Mouse (Mus musculus): ENCODE results near the gene Mlip. TPM values are rescaled to one million over a fixed set of nuclear protein-coding genes. Genes with fewer than 3 reads are reported as not detected.

The Mlip gene
- polyA plus RNA-seq, 1 experiment from 2014 or later, result 1.8 TPM

Other genes with a start within 250 kb of the Mlip start
- 4.8 and 8.6 TPM in 2 replicates for gene Lrrc1, start 191.9 kb upstream of the Mlip start, polyA plus RNA-seq (2015; fragmentation: Nextera tagmentation; extraction: Ambion mirVana)

All from neural tube, embryonic 15.5 days (tissue).